Mouse (Mus musculus) brain, embryonic 14.5 days (tissue): Measurements from ENCODE around the gene Sms.

Experiments used
- CTCF ChIP-seq: fragments of 200-500 bp; IDR thresholded peaks from 2 replicates; pipeline ENCODE4 v1.5.1; 2012; ENCODE audit warnings: inconsistent platforms, mild to moderate bottlenecking, moderate library complexity, borderline replicate concordance; ENCODE audit not compliant: insufficient read depth, insufficient read length; ENCODE audit errors: extremely low read depth
- POLR2A ChIP-seq: fragments of 200-500 bp; IDR thresholded peaks from 2 replicates; pipeline ENCODE4 v1.6.1; 2012; ENCODE audit warnings: mild to moderate bottlenecking, inconsistent platforms, borderline replicate concordance; ENCODE audit not compliant: poor library complexity, insufficient read depth, insufficient read length, severe bottlenecking; ENCODE audit errors: extremely low read depth

GRCm38 (mm10) chrX:157434768-157435167 is 57.3 kb downstream of the Sms start:
- no peak for TF ChIP-seq POLR2A
- TF ChIP-seq CTCF, result no peak
